Mouse (Mus musculus) granulocyte monocyte progenitor cell, adult 5-6 weeks (primary cell): ENCODE data around the gene Vps33b. TPM values are rescaled to one million over a fixed set of nuclear protein-coding genes. Genes with fewer than 3 reads are reported as not detected.

Experiments used
- total RNA-seq, 2 experiments: library from RNA; stranded (forward) in 1 of 2; stranded (reverse) in 1 of 2; fragments of 200-712, 200-1000 nt in 1 of 2; fragments of >200 nt in 1 of 2; fragmentation: Nextera tagmentation in 1 of 2; gene quantifications; 2 replicates each; pipeline ENCODE4 v1.2.3; 2014 to 2017

The Vps33b gene
- total RNA-seq, 2 experiments from 2014 or later = 31.8 to 45.6 TPM

Other genes starting within 250 kb of the Vps33b start
- gene Zfp710, start 244.8 kb upstream of the Vps33b start, total RNA-seq (2014; fragmentation: Nextera tagmentation) = 26.7 and 27.6 TPM in 2 replicates
- gene Zfp710, start 244.8 kb upstream of the Vps33b start, total RNA-seq (2017) = 13.7 and 24.3 TPM in 2 replicates
- 259 and 298 TPM in 2 replicates for gene Idh2, start 154.3 kb upstream of the Vps33b start, total RNA-seq (2014; fragmentation: Nextera tagmentation)
- 338 and 368 TPM in 2 replicates for gene Idh2, start 154.3 kb upstream of the Vps33b start, total RNA-seq (2017)
- 6.2 and 6.6 TPM in 2 replicates for gene Sema4b, start 82.8 kb upstream of the Vps33b start, total RNA-seq (2014; fragmentation: Nextera tagmentation)
- gene Sema4b, start 82.8 kb upstream of the Vps33b start, total RNA-seq (2017) = 3.6 and 4.4 TPM in 2 replicates
- 45.3 and 77.8 TPM in 2 replicates for gene Cib1, start 36.8 kb upstream of the Vps33b start, total RNA-seq (2014; fragmentation: Nextera tagmentation)
- gene Cib1, start 36.8 kb upstream of the Vps33b start, total RNA-seq (2017) = 25.0 and 67.5 TPM in 2 replicates
- gene Gdpgp1, start 36.8 kb upstream of the Vps33b start, total RNA-seq (2014; fragmentation: Nextera tagmentation) = 4.5 and 10.0 TPM in 2 replicates
- gene Gdpgp1, start 36.8 kb upstream of the Vps33b start, total RNA-seq (2017) = 1.9 and 3.0 TPM in 2 replicates
- 0.36 TPM in 1 of 2 replicates, not detected in the other for gene Ttll13, start 23.3 kb upstream of the Vps33b start, total RNA-seq (2014; fragmentation: Nextera tagmentation)
- gene Ttll13, start 23.3 kb upstream of the Vps33b start, total RNA-seq (2017) = not detected in 2 replicates
- 23.7 and 33.5 TPM in 2 replicates for gene Ngrn, start 8.4 kb upstream of the Vps33b start, total RNA-seq (2014; fragmentation: Nextera tagmentation)
- 21.2 and 33.9 TPM in 2 replicates for gene Ngrn, start 8.4 kb upstream of the Vps33b start, total RNA-seq (2017)
- 40.7 and 42.7 TPM in 2 replicates for gene Prc1, start 24.8 kb downstream of the Vps33b start, total RNA-seq (2014; fragmentation: Nextera tagmentation)
- 141 and 156 TPM in 2 replicates for gene Prc1, start 24.8 kb downstream of the Vps33b start, total RNA-seq (2017)
- gene Rccd1, start 54.8 kb downstream of the Vps33b start, total RNA-seq (2014; fragmentation: Nextera tagmentation) = 20.6 and 23.6 TPM in 2 replicates
- gene Rccd1, start 54.8 kb downstream of the Vps33b start, total RNA-seq (2017) = 16.4 and 23.0 TPM in 2 replicates
- 8.1 and 13.9 TPM in 2 replicates for gene Unc45a, start 71.4 kb downstream of the Vps33b start, total RNA-seq (2014; fragmentation: Nextera tagmentation)
- gene Unc45a, start 71.4 kb downstream of the Vps33b start, total RNA-seq (2017) = 20.2 and 22.4 TPM in 2 replicates
- 10.3 and 14.5 TPM in 2 replicates for gene Hddc3, start 73.5 kb downstream of the Vps33b start, total RNA-seq (2014; fragmentation: Nextera tagmentation)
- 15.9 and 22.4 TPM in 2 replicates for gene Hddc3, start 73.5 kb downstream of the Vps33b start, total RNA-seq (2017)
- 60.4 and 74.6 TPM in 2 replicates for gene Man2a2, start 101.7 kb downstream of the Vps33b start, total RNA-seq (2014; fragmentation: Nextera tagmentation)
- 32.7 and 36.7 TPM in 2 replicates for gene Man2a2, start 101.7 kb downstream of the Vps33b start, total RNA-seq (2017)
- gene Fes, start 118.3 kb downstream of the Vps33b start, total RNA-seq (2014; fragmentation: Nextera tagmentation) = 141 and 238 TPM in 2 replicates
- 155 and 176 TPM in 2 replicates for gene Fes, start 118.3 kb downstream of the Vps33b start, total RNA-seq (2017)
- 25.5 and 25.6 TPM in 2 replicates for gene Furin, start 135.8 kb downstream of the Vps33b start, total RNA-seq (2014; fragmentation: Nextera tagmentation)
- 5.0 and 10.1 TPM in 2 replicates for gene Furin, start 135.8 kb downstream of the Vps33b start, total RNA-seq (2017)